Mouse (Mus musculus) gastrocnemius, postnatal 36 days (tissue): Measurements from ENCODE around the gene Rassf1. TPM values are rescaled to one million over a fixed set of nuclear protein-coding genes. Genes with fewer than 3 reads are reported as not detected.

Source experiments
- total RNA-seq, 2 experiments: library from RNA; stranded (reverse); gene quantifications; 2 replicates each; pipeline ENCODE4 v1.2.3; 2021

The Rassf1 gene
- total RNA-seq, 2 experiments from 2014 or later, result 10.4 to 14.9 TPM

Other genes with a start within 250 kb of the Rassf1 start
- gene Hemk1, start 213.2 kb upstream of the Rassf1 start, total RNA-seq, result 10 to 100 TPM in 1 of 2 experiments, 1 to 10 TPM in 1; 9.3 to 11.2 TPM
- gene 6430571L13Rik, start 211.0 kb upstream of the Rassf1 start, total RNA-seq, result 10 to 100 TPM; 33.5 to 35.9 TPM
- gene Cacna2d2, start 151.9 kb upstream of the Rassf1 start, total RNA-seq, result under 1 TPM; 0.35 to 0.71 TPM
- gene Tmem115, start 17.6 kb upstream of the Rassf1 start, total RNA-seq, result 10 to 100 TPM; 13.3 to 14.3 TPM
- gene Cyb561d2, start 9.4 kb upstream of the Rassf1 start, total RNA-seq, result 1 to 10 TPM; 2.3 to 3.4 TPM
- gene Nprl2, start 9.3 kb upstream of the Rassf1 start, total RNA-seq, result 10 to 100 TPM in 1 of 2 experiments, 1 to 10 TPM in 1; 9.1 to 11.6 TPM
- gene Zmynd10, start 4.3 kb upstream of the Rassf1 start, total RNA-seq, result not detected
- 10 to 100 TPM; 28.7 to 35.1 TPM for gene Tusc2, start 11.7 kb downstream of the Rassf1 start, total RNA-seq
- 10 to 100 TPM; 12.0 to 16.5 TPM for gene Hyal2, start 16.4 kb downstream of the Rassf1 start, total RNA-seq
- gene Hyal1, start 25.4 kb downstream of the Rassf1 start, total RNA-seq, result 1 to 10 TPM; 2.5 to 2.8 TPM
- 10 to 100 TPM; 11.2 to 14.4 TPM for gene Naa80, start 27.3 kb downstream of the Rassf1 start, total RNA-seq
- gene Hyal3, start 29.3 kb downstream of the Rassf1 start, total RNA-seq, result under 1 TPM; 0.23 to 0.27 TPM
- 10 to 100 TPM; 48.2 to 55.8 TPM for gene Ifrd2, start 36.1 kb downstream of the Rassf1 start, total RNA-seq
- 10 to 100 TPM; 13.1 to 17.5 TPM for gene Sema3b, start 57.7 kb downstream of the Rassf1 start, total RNA-seq
- gene Gnai2, start 83.8 kb downstream of the Rassf1 start, total RNA-seq, result 10 to 100 TPM; 65.2 to 70.5 TPM
- gene Slc38a3, start 118.0 kb downstream of the Rassf1 start, total RNA-seq, result 10 to 100 TPM; 60.6 to 81.6 TPM
- gene Gnat1, start 128.2 kb downstream of the Rassf1 start, total RNA-seq, result not detected
- gene Sema3f, start 158.9 kb downstream of the Rassf1 start, total RNA-seq, result 1 to 10 TPM; 4.9 to 6.1 TPM
- 10 to 100 TPM; 32.7 to 36.3 TPM for gene Rbm5, start 219.4 kb downstream of the Rassf1 start, total RNA-seq